Mouse (Mus musculus): ENCODE measurements around the gene Gfpt1. TPM values are rescaled to one million over a fixed set of nuclear protein-coding genes. Genes with fewer than 3 reads are reported as not detected.

Gene Gfpt1
- total RNA-seq, 4 experiments from 2014 or later = 50.6 to 54.4 (median 51.7) TPM

- DNase-seq (ENCODE audit: low spot score in 2 of 2) = no peak
These were observed 57.8 kb downstream of the Gfpt1 start for GRCm38 (mm10) chr6:87100297-87101020.

DNA sequence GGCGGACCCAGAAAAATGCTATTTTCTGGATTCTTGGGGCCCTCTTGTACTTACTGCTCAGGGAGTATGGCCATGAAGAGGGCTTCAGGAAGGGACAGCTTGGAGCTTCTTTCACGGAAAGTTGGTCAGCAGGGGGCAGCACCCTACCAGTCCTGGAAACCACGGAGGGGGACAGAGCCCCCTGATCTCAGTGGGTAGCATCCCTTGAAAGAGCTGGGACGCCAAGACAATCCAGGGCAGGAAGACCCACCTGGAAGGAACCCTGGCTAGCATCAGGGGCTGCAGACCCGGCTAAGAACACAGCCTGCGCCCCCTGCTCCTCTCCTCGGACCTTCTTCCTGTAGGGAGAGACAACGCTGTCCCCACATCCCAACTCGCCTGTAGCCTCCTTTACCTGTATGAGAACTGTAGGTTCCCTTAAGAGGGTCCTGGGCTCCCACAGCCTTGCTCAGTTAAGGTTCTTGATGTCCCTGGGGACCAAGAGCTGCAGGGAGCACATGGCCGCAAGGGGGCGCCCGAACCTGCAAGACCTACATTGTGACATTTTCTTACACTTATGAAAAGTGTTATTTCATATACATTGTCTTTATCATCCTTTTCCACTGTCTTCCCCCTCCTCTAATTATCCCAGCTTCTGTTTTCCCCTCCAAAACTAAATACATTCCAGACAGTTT, 58.8 kb downstream of the Gfpt1 start:
- DNase-seq (ENCODE audit: low spot score in 2 of 2) = peak; percentile 71 to 94

DNA sequence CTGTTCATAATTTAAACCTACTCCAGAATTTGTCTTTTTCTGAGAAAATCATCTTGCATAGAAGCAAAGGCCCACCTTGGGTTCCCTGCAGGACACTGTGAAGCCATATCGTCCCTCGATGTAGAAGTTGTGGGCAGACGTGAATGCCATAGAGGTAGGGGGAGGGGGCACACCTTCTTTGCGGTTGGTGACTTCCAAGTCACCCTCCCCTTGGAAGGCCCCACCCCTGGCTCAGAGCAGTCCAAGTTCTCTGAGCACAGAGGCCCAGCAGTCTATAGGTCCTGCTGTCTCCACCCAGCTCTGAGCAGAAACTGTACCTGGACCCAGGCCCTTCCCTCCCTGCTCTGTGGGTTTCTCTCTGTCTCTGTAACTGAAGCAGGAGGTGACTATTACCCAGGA, 59.3 kb downstream of the Gfpt1 start:
- no peak for DNase-seq (ENCODE audit: low spot score in 2 of 2)

- DNase-seq (ENCODE audit: low spot score in 2 of 2) = no peak
These were observed 59.8 kb downstream of the Gfpt1 start for GRCm38 (mm10) chr6:87102421-87102911.

GRCm38 (mm10) chr6:87103314-87103713, 60.7 kb downstream of the Gfpt1 start:
- no peak for DNase-seq (ENCODE audit: low spot score in 2 of 2)

DNA sequence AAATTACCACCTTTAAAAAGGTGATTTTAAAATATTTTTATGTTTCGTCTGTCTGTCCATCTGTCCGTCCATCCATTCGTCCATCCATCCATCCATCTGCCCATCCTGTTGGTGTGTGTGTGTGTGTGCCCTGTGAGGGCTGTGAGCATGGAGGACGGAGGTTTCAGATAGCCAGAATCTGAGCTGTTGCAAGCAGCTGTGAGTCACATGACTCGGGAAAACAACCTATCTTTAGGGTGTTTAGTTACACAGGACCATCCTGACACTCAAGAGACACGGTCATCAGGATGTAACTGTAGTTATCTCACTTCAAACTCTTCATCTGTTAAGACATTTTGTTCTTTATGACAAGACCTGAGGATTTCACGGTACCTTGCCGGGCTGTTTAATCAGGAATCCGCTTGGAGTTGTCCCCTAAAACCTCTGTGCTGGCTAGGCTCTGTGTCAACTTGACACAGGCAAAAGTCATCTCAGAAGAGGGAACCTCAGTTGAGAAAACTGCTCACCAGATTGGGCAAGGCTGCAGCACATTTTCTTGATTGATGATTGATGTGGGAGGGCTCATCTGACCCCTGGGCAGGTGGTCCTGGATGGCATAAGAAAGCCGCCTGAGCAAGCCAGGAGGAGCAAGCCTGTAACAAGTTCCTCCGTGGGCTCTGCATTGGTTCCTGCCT, 61.6 kb downstream of the Gfpt1 start, which contains the start of gene D6Ertd527e:
TSS of gene D6Ertd527e (plus strand) at position 624 of the 674 bp plus-strand sequence.
- no peak for DNase-seq (ENCODE audit: low spot score in 2 of 2)

- no peak for DNase-seq (ENCODE audit: low spot score in 2 of 2)
These were observed 68.8 kb downstream of the Gfpt1 start for GRCm38 (mm10) chr6:87111493-87111892.

GRCm38 (mm10) chr6:87112125-87112524, 69.5 kb downstream of the Gfpt1 start:
- no peak for DNase-seq (ENCODE audit: low spot score in 2 of 2)

- no peak for DNase-seq (ENCODE audit: low spot score in 2 of 2)
These were observed 73.3 kb downstream of the Gfpt1 start for GRCm38 (mm10) chr6:87115981-87116380.

GRCm38 (mm10) chr6:87116596-87116995, 74.0 kb downstream of the Gfpt1 start:
- no peak for DNase-seq (ENCODE audit: low spot score in 2 of 2)

DNA sequence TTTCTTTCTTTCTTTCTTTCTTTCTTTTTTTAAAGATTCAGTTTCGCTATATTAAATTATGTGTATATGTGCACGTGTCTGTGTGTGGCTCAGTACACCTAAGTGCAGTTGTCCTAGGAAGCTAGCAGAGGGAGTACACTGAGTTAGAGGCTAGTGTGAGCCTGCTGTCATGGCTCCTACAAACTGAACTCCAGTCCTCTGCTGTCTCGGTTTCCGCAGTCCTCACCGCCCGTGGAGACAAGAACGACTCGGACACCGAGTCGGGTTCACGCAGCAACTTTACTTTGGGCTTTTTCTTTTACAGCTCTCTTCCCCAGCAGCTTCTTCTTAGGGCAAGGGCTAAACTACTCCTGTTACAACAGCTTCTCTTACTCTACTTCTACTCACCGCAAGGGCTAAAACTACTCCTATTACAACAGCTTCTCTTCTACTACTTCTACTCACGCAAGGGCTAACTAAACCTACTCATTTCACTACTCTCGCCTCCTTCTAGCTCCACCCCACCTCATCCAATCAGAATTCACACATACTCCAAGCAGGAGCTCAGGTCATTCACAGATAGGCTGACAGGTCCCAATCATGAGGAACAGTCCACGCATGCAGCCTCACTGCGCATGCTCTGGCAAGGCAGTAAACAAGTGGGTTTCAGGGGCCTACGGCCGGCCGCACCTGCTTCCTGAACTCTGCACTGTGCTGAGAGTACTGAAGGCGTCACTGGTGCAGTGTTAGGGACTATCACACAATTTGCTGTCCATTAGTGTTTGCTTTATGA, 76.6 kb downstream of the Gfpt1 start:
- no peak for DNase-seq (ENCODE audit: low spot score in 2 of 2)

DNA sequence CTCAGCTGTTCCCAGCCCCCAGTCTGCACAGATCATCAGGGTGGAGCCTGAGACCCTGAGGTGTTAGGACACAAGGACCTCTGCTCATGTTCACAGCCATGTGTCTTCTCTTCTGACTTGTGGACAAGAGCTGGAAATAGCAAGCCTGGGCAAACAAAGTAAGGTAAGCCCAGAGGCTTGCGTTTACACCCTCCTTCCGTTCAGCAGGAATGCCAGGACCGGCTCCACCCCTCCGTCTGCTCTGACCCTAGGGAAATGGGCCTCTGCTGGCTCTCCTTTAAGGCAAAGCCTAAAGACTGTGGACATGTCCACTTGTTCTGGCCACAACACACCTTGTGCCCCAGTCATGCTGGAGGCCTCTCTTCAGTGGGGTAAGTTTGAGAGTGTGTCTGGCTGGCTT, 77.3 kb downstream of the Gfpt1 start:
- DNase-seq (ENCODE audit: low spot score in 2 of 2) = no peak

- DNase-seq (ENCODE audit: low spot score in 2 of 2) = no peak
These were observed 78.0 kb downstream of the Gfpt1 start for GRCm38 (mm10) chr6:87120661-87121060.

GRCm38 (mm10) chr6:87121961-87122360, 79.3 kb downstream of the Gfpt1 start:
- DNase-seq (ENCODE audit: low spot score in 2 of 2) = no peak

- no peak for DNase-seq (ENCODE audit: low spot score in 2 of 2)
These were observed 80.8 kb downstream of the Gfpt1 start for GRCm38 (mm10) chr6:87123406-87123805.

DNA sequence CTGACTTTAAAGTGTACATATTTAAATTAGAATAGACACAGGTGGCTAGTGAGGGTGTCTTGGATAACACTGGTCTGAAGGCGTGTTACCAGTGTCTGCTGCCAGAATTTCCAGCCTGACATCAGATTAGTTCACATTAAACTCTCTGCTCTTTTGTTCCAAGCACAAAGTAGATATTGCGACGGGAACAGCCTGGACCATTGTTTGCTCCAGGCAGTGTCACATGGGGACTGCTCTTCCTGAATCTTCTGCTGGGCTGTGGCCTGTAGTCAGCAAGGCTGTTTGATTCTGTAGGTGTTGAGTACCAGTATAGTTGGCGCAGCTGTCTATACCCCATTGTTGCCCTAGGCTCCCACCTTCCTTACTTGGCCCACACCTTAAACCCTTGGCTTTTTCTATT, 81.3 kb downstream of the Gfpt1 start:
- DNase-seq (ENCODE audit: low spot score in 2 of 2) = no peak

- DNase-seq (ENCODE audit: low spot score in 2 of 2) = no peak
These were observed 84.6 kb downstream of the Gfpt1 start for GRCm38 (mm10) chr6:87127049-87127753.

GRCm38 (mm10) chr6:87129861-87130260, 87.2 kb downstream of the Gfpt1 start:
- no peak for DNase-seq (ENCODE audit: low spot score in 2 of 2)

GRCm38 (mm10) chr6:87130628-87131027, 88.0 kb downstream of the Gfpt1 start:
- no peak for DNase-seq (ENCODE audit: low spot score in 2 of 2)

- no peak for DNase-seq (ENCODE audit: low spot score in 2 of 2)
These were observed 88.4 kb downstream of the Gfpt1 start for GRCm38 (mm10) chr6:87131078-87131477.

GRCm38 (mm10) chr6:87133520-87133919, 90.9 kb downstream of the Gfpt1 start:
- DNase-seq (ENCODE audit: low spot score in 2 of 2) = no peak

Measured in layer of hippocampus, adult 8-10 months (tissue).